Mouse (Mus musculus): Measurements from ENCODE around the gene Dgki.

The Dgki gene

GRCm38 (mm10) chr6:36998942-36999341, 301.0 kb downstream of the Dgki start:
- no peak for DNase-seq

DNA sequence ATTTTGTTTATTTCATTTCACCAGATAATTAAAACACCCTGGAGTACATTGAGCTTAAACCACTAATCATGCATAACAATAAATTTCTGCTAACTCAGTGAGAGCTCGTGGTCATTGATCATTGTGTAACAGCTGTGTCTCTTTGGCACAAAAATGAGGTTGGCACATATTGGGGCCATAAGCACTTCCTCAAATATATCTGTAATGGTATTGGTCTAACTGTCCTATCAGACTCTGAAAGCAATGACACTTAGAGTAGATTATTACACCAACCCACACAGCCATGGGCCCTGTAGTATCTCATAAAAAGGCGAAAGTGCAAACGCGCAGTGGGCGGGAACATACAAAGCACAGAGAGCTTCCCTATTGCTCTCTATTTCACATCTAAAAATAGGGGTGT, 305.7 kb downstream of the Dgki start:
- no peak for DNase-seq

DNA sequence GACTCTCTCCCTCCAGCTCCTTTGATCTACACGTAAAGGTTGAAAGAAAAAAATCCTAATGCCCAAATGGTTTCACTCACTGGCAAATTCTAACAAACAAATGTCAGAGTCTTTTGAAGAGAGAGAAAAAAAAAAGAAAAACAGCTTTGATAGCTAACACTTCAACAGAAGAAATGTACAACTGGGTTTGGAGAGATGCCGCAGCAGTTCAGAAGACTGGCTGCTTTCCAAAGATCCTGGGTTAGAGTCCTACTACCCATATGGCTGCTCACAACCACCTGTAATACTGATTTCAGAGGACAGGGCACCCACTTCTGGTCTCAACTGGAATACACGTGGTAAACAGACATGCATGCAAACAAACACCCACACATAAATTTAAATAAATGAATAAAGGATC, 309.8 kb downstream of the Dgki start:
- no peak for DNase-seq

- no peak for DNase-seq
Measured at GRCm38 (mm10) chr6:36988800-36989199, 311.2 kb downstream of the Dgki start.

DNA sequence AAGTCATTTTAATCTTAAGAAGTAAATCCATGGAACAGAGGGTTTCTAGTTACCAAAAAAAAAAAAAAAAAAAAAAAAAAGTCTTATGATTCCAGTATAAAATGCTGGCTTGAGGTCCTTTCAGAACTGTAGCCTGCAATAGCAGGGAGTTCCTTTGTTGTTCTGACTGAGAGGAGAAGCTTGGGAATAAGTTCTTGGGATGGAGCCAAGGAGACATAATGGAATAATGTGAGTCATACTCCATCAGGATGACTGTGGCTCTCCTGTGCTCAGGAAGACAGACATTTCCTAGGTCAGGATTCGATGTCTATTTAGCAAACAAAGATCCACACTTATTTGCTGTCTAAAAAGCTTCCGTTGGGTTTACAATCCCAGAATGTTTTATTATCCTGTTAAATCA, 318.3 kb downstream of the Dgki start:
- peak; percentile 25 for DNase-seq

DNA sequence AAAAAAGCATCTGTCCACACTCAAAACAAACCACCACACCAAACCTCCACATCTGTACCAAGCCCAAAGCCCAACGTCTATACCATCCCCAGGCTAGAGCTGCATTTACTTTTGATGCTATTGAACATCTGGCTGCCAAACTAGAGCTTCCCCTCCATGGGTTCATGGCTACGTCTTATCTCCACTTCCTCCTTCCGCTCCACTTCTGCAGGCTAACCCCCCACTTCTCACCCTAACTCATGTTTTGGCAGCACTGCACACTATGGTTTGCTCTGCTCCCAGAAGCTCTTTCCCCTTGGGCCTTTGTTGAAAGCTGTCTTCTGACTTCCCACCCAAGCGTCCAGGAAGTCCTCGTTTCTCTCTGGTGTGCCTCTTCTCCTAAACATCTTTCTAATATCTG, 319.5 kb downstream of the Dgki start:
- no peak for DNase-seq

DNA sequence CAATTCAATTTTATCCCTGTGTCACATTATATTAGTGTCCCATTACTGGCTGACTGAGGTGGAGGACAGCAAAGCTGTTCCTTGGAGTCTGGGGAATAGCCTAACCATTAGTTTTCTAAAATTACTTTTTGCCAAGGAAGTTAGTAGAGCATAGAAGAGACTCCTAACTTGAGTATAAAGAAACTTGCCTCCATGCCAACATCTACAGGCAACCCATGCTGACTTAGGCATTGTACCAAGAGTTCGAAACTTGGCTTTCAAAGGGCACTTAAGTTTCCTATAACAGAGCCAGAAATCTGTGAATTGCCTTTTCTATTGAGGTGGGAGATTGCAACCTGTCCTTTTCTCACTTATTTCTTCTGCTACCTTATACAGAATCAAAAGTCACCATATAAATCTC, 321.8 kb downstream of the Dgki start:
- no peak for DNase-seq

DNA sequence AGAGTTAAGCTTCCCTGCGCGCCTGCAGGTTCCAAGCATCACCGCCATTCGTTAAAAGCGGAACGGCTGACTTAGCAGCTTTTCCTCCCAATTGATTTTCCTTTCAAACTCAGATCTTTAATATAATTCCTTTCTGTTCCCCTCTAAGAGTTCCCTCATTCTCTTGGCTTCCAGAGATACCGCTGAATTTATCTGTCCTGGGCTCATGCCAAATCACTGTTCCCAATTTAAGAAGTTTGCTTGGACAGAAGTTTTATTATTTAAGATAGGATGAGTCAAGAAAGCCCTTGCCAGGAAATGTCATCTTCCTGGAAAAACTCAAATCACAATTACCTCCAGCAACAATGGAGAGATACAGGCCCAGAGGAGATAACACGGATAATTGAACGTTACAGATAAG, 326.9 kb downstream of the Dgki start:
- DNase-seq, result no peak

GRCm38 (mm10) chr6:36972494-36972893, 327.5 kb downstream of the Dgki start:
- no peak for DNase-seq

GRCm38 (mm10) chr6:36969249-36969885, 330.6 kb downstream of the Dgki start:
- DNase-seq, result no peak

GRCm38 (mm10) chr6:36960658-36961057, 339.3 kb downstream of the Dgki start:
- DNase-seq, result peak; percentile 58

DNA sequence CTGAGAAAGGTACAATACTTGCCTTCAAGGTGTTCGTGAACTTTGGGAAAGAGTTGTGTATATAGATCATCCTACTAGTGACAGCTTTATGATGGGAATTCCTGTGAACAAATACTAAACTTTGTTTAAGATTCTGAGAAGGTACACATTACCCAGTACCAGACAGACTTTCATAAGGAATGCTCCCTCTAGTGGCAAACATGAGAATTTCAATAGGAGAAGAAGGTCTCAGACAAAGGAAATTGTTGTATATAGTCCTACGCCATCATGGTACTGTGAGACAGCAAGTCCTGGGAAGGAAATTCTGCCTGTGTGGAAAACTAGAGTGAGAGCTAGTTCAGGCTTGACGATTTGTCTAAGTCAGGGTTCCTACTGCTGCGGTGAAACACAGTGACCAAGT, 344.7 kb downstream of the Dgki start:
- peak; percentile 20 for DNase-seq

DNA sequence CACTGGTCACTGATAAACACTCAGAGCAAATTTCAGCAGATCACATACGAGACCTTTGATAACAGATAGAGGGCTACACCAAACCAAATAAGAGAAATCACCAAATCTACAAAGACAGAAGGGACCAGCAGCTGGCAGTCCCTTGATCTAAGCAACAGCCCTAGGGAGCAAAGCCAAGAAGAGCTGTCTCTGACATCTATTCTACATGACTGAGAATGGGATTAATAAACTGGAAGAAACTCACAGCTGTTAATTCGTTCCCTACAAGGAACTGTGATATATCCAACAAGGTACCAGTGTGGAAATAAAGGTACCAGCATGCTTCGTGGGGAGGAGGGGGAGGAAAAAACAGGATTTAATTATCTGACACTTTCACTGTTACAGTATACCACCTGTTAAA, 349.3 kb downstream of the Dgki start:
- DNase-seq, result no peak

- no peak for DNase-seq
Measured at GRCm38 (mm10) chr6:36947861-36948260, 352.1 kb downstream of the Dgki start.

DNA sequence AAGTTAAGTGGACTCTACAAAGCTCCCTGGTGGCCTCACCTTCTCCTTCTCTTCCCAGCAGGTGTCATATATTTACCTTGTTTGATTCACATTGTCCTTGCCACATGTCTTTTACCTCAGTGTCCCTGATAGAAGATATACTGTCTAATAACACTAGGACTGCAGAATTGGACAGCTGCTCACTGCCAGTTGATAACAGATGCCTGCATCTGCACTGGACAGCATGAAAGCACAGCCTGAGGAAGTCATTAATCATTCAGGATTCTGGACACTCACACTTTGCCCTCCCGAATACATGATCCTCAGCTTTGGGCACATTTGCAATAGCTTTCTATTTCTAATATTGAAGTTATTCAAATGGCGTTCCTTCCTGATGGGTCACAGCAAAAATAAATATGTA, 362.5 kb downstream of the Dgki start:
- no peak for DNase-seq

DNA sequence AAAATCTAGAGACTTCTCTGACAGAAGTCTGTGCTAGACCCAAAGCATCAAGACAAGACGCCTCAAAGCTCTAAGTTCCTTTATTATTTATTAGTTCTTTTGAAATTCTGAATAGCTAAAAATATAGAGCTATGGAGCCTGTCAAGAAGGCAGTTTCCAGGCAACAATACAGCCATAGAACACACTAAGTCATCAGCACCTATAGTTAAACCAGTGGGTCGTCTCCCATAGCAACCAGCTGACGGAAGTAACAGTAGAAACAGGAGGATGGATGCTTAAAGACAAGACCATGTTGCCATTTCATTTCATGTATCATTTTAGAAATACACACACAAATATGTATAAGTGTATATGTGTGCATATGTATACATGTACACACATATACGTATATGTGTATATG, 363.2 kb downstream of the Dgki start:
- no peak for DNase-seq

GRCm38 (mm10) chr6:36931473-36931872, 368.5 kb downstream of the Dgki start:
- no peak for DNase-seq

GRCm38 (mm10) chr6:36929781-36930180, 370.2 kb downstream of the Dgki start:
- no peak for DNase-seq

GRCm38 (mm10) chr6:36926455-36926854, 373.5 kb downstream of the Dgki start:
- DNase-seq, result no peak

- no peak for DNase-seq
Measured at GRCm38 (mm10) chr6:36922006-36922405, 378.0 kb downstream of the Dgki start.

DNA sequence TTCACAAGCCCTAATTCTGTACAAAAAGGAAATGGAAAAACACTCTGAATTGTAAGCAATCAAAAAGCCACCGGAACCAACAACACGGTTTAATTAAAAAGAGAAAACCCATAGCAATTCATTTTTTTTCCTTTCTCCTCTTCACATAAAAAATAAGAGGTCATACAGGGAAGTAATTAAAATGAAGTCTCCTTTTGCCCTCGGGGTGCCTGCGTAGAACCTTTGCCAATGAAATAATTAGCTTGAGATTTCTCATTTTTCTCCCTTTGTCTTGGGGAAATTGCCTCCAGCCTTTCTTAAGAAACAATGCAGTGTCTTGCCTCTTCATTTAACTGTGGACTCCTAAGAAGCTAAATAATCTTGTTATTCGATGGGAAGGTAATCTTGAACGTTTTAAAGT, 388.4 kb downstream of the Dgki start:
- DNase-seq, result no peak

DNA sequence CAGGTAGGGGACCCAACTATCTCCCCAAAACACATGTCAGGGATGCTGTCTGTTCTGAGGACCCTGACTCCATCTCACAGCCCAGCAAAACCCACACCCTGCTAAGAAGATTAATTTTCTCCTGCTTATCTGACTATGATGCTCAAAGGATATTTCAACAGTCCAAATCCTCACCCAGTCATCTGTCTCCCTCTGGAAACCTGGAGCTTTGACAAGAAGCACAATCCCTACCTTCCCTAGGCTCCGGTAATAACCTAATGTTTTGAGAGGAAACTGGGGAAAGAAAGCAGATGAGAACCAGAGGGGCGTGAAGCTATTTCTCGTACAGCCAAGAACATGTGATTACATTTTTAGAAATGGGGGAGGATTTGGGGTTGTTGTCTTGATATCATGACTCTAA, 392.8 kb downstream of the Dgki start:
- DNase-seq, result no peak

GRCm38 (mm10) chr6:36905965-36906364, 394.0 kb downstream of the Dgki start:
- DNase-seq, result no peak

DNA sequence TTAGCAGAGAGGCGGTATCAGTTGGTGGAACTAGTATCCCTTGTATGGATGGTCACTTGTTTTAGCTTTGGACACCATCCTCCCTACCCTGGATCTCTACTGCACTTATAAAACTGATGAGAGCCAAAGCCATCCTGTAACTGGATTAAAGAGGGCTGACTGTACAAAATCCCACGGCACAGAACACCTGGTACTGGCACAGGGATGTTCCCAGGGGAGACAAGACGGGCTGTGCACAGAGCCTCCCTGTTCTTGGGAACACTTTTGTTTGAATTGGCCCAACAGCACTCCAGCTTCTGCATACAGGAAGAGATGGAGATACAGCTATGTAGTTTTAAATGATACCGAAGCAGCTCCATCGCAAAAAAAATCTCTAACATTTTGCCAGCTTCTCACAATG, 395.1 kb downstream of the Dgki start:
- no peak for DNase-seq

- peak; percentile 44 for DNase-seq
Measured at GRCm38 (mm10) chr6:36903821-36904220, 396.2 kb downstream of the Dgki start.

All from kidney, adult 9 months (tissue).